Mouse (Mus musculus) megakaryocyte, embryonic 14.5 days (primary cell): ENCODE measurements at regions not wholly inside any gene's neighbourhood (a gene's known extent, or its start where the extent isn't known, plus 50 kb on each side); places are given as distances from the start of the nearest gene placed in this dataset.

Experiments
- H3K27me3 ChIP-seq: replicated peaks from 2 replicates; pipeline ENCODE3; 2012; ENCODE audit warnings: inconsistent platforms
- H3K36me3 ChIP-seq: replicated peaks from 2 replicates; pipeline ENCODE3; 2012; ENCODE audit warnings: low read length, inconsistent platforms, mixed read lengths
- H3K4me1 ChIP-seq: 2 replicates; pipeline ENCODE4 v1.6.1; 2012; ENCODE audit warnings: inconsistent platforms
- H3K4me3 ChIP-seq: replicated peaks from 2 replicates; pipeline ENCODE3; 2012; ENCODE audit warnings: moderate library complexity, mild to moderate bottlenecking, inconsistent platforms
- H3K9me3 ChIP-seq: 2 replicates; pipeline ENCODE4 v1.6.1; 2012; ENCODE audit warnings: inconsistent platforms
- FLI1 ChIP-seq: IDR thresholded peaks from 2 replicates; pipeline ENCODE4 v1.6.1; 2012; ENCODE audit warnings: low read length, inconsistent platforms, mixed read lengths
- GATA1 ChIP-seq: IDR thresholded peaks from 3 replicates; pipeline ENCODE4 v1.6.1; 2012; ENCODE audit warnings: mixed read lengths, low read length, inconsistent platforms, borderline replicate concordance

DNA sequence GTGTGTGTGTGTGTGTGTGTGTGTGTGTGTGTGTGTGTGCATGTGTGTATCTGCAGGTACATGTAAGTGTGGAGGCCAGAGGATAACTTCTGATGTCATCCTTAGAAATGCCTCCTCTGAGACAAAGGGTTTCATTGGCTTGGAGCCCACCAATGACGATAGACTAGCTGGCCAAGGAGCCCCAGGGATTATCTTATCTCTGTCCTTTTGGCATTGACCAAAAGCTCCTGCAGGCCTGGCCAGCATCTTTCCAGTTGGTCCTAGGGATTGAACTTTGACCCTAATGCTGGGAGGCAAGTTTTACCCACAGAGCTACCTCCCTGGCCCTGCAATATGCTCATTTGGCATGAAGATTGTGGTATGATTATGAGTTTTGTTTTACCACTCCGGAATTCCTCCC, 133.3 kb downstream of the Tmx1 start:
- Histone ChIP-seq H3K36me3 (no peaks in the 10 kb centered on the region), H3K27me3 (peaks cover 6% of the 10 kb centered on the region)
- TF ChIP-seq GATA1 (no peak), FLI1 (no peak)

DNA sequence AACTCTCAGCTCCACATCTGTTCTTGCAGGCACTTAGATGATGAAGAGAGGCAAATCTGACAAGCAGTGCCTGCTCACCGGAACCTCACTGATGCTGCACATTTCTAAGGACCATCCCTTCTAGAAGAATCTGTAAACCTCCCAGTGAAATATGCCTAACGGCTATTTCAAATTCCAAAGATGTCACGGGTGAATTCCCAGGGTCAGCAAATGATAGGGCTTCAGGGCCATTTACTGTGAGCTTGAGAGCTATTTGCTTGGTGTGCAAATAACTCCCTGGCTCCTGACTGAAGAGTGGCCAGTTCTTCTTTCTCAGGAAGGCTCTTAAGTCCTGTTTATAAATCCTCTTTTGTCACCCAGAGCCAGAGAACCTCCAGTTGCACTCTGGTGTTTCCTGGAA, 135.3 kb downstream of the Tmx1 start:
- peaks cover 6% of the 10 kb centered on the region for H3K27me3 ChIP-seq
- H3K36me3 ChIP-seq: no peaks in the 10 kb centered on the region
- no peak overlapping the region for H3K4me3 ChIP-seq
- no peak for TF ChIP-seq FLI1
- TF ChIP-seq GATA1: no peak
- no peaks in the 10 kb centered on the region for H3K9me3 ChIP-seq
- no peaks in the 10 kb centered on the region for H3K4me1 ChIP-seq

More for the DNA sequence above, 133.3 kb downstream of the Tmx1 start:
- Histone ChIP-seq H3K4me3 (no peak overlapping the region), H3K4me1 (no peaks in the 10 kb centered on the region), H3K9me3 (peaks cover 4% of the 10 kb centered on the region)

DNA sequence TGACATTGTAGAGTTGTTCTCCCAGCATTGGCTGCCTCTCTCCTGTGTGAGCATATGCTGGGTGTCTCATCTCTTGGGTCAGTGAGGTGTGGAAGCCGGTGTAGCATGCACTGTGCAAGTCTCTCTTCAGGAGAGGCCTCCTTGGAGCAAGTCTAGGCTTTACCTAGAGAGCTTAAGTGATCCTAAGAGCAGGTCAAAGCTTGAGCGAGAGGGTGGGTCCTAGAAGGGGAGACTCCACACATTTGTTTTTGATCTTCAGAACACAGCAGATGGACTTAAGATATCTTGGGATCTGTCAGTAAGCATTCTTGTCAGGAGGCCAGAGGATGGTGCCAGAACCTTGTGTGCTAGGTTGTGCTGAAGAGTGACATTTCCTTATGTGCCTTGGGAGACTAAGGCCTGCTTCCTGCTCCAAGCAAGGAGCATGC, 136.4 kb downstream of the Tmx1 start:
- Histone ChIP-seq H3K4me1 (no peaks in the 10 kb centered on the region), H3K27me3 (peaks cover 6% of the 10 kb centered on the region), H3K9me3 (no peaks in the 10 kb centered on the region), H3K4me3 (no peak overlapping the region), H3K36me3 (no peaks in the 10 kb centered on the region)
- TF ChIP-seq FLI1: no peak

DNA sequence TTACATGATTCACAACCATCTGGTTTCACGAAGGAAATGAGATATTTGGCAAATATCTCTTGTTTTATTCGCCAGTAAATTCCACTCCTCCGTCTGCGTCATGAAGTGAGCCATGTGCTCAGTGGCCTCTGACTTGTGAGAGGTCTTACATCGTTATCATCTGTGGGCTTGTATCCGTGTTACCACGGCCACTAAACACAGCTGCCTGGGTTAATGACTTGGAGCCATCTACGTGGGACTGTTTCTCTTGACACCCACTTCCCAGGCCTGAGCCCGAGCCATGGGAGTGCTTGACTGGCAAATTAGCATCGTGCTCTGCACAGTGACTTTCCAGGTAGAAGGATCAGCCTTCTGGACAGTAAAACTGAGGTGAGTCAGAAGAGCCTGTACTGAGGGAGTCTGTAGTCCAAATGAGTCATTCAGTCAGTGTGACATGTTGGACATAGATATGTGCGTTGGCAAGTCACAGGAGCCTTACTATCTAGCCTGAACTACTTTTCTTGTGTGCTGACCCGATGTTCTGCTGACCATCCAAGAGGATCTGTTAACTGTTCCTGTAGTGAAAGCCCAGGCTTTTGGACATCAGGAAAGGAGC, 137.7 kb downstream of the Tmx1 start:
- Histone ChIP-seq H3K4me1 (no peaks in the 10 kb centered on the region), H3K9me3 (no peaks in the 10 kb centered on the region), H3K27me3 (peaks cover 9% of the 10 kb centered on the region), H3K36me3 (no peaks in the 10 kb centered on the region), H3K4me3 (no peak overlapping the region)
- TF ChIP-seq GATA1 (no peak), FLI1 (no peak)

DNA sequence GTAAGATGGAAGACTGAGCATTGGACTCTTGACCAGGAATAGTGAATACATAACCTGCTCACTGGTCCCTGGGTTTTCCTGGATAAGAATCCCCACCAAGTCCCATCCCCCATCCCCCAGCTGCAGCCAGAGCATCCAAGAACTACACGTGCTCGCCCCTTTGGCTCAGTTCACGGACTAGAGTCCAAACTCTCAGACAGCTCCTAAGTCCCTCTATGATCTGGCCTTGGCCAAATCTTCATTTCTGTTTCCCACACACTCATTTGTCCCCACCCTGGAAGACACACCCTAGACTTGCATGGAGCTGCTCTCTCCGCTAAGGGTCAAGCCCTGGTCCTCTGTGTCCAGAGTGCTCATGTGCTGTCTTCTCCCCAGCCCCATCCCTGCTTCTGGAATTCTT, 139.9 kb downstream of the Tmx1 start:
- H3K4me1 ChIP-seq: no peaks in the 10 kb centered on the region
- peaks cover 9% of the 10 kb centered on the region for H3K27me3 ChIP-seq
- H3K4me3 ChIP-seq: no peak overlapping the region
- TF ChIP-seq GATA1 (no peak), FLI1 (no peak)
- no peaks in the 10 kb centered on the region for H3K36me3 ChIP-seq
- H3K9me3 ChIP-seq: no peaks in the 10 kb centered on the region

DNA sequence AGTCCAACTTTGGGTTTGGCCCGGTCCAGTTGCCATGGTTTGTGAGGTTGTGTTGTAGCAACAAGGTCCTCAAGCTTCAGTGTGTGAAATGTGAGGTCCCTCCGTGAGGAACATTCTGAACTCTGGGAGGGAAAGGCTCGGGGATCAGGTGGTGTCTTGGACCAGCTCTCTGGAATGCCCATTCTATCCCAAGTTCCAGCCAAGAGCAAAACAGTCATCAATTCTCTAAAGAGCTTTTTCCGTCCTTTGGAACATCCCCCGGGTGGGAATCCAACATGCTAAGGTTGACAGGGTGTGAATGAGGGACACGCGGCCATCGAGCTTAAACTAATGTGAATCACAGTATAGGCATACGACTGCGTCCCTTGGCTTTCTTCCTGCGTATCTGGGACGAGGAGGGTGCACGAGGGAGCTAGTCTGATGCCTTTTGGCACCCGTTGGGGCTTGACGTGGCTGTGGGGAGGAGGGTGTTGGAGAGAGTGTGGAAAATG, 145.4 kb downstream of the Tmx1 start:
- H3K36me3 ChIP-seq: no peaks in the 10 kb centered on the region
- peaks cover 15% of the 10 kb centered on the region for H3K9me3 ChIP-seq
- peaks cover 6% of the 10 kb centered on the region for H3K27me3 ChIP-seq
- no peak for TF ChIP-seq GATA1
- TF ChIP-seq FLI1: no peak
- no peaks in the 10 kb centered on the region for H3K4me1 ChIP-seq
- no peak overlapping the region for H3K4me3 ChIP-seq

DNA sequence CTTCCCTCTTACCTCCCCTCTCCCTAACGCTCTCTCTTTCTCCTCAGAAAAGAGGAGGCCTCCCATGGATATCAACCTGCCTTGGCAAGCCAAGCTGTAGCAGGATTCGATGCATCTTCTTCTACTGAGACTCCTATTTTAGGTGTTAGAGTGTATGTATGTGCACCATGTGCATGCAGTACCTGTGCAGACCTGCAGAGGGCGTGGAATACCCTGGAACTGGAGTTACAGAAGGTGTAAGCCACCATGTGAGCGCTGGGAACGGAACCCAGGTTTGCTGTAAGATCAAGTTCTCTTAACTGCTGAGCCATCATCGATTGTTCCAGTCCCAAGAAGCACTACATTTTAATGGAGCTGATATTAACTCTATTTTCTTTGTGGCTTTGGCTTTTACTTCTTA, 146.8 kb downstream of the Tmx1 start:
- Histone ChIP-seq H3K27me3 (peaks cover 4% of the 10 kb centered on the region), H3K4me1 (no peaks in the 10 kb centered on the region), H3K9me3 (peaks cover 15% of the 10 kb centered on the region), H3K4me3 (no peak overlapping the region), H3K36me3 (no peaks in the 10 kb centered on the region)
- TF ChIP-seq FLI1 (no peak), GATA1 (no peak)

DNA sequence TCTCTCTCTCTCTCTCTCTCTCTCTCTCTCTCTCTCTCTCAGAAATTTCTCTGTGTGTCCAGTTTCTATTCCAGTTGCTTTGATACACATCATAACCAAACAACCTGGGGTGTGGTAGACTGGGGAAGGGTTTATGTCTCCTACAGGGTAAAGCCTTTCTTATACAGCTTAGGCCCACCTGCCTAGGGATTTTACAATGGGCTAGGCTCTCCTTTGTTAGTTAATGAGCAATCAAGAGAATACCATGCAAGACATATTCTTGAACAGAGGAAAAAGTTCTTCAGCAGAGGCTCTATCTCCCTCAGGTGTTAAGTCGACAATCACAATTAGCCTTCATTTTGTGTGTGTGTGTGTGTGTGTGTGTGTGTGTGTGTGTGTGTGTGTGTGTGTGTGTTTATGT, 151.0 kb downstream of the Tmx1 start:
- Histone ChIP-seq H3K9me3 (peaks cover 8% of the 10 kb centered on the region), H3K36me3 (no peaks in the 10 kb centered on the region), H3K4me3 (no peak overlapping the region), H3K27me3 (no peaks in the 10 kb centered on the region), H3K4me1 (peaks cover 6% of the 10 kb centered on the region)
- TF ChIP-seq GATA1 (no peak), FLI1 (no peak)

DNA sequence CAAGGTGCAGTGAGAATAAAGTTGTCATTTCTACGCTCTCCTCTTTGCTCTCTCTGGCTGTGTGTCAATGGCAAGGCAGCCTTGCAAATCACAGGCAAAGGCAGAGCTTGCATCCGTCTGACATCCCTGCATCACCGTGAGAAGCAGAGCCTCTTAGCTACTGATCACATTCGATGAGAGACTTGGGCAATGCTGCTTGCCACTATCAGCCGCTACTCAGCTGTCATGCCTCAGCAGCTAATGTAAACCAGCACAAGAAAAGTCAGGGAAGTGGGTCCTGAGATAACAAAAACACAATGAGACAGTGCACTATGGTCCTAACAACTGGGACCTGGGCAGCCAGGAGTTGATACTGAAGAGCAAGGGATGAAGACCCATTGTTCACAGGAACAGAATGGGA, 155.8 kb downstream of the Tmx1 start:
- peaks cover 9% of the 10 kb centered on the region for H3K9me3 ChIP-seq
- no peaks in the 10 kb centered on the region for H3K36me3 ChIP-seq
- TF ChIP-seq GATA1 (no peak), FLI1 (no peak)
- peaks cover 3% of the 10 kb centered on the region for H3K27me3 ChIP-seq
- no peak overlapping the region for H3K4me3 ChIP-seq
- H3K4me1 ChIP-seq: peaks cover 7% of the 10 kb centered on the region

DNA sequence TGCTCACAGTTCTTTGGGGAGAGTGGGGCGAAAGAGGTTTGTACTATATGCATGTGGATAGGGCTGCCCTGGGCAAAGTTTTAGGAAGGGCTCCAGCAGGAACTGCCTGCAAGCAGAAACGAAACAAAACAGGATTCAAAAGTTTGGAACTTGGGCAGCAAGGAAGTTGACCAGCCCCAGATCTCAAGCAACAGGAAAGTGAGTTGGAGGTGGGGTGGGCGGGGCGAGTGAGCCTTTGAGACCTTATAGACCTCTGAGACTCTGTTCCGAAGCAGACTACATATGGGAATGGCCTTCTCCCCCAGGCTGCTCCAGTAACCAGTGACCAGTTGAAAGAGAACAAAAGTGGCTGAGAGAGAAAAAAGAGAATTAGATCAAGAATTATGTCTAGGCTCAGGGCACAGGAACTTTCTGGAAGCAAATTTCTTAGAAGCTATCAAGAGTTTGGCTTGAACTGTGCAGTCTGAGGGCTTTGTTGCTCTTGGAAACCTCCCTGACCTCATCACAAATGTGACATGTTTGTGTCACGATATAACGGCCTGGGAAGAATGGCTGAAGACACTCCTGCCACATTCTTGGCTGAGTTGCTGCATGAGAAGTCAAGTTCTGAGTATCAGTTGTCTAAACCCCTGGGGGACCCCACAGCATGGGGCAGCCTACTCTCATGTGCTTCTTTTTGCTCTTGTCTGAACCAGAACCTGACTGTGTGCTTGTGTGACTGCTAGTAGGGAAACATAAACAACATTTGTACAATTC, 156.4 kb downstream of the Tmx1 start:
- Histone ChIP-seq H3K4me3 (no peak overlapping the region), H3K36me3 (no peaks in the 10 kb centered on the region), H3K4me1 (peaks cover 9% of the 10 kb centered on the region), H3K27me3 (peaks cover 3% of the 10 kb centered on the region), H3K9me3 (peaks cover 9% of the 10 kb centered on the region)
- TF ChIP-seq GATA1: no peak
- no peak for TF ChIP-seq FLI1

DNA sequence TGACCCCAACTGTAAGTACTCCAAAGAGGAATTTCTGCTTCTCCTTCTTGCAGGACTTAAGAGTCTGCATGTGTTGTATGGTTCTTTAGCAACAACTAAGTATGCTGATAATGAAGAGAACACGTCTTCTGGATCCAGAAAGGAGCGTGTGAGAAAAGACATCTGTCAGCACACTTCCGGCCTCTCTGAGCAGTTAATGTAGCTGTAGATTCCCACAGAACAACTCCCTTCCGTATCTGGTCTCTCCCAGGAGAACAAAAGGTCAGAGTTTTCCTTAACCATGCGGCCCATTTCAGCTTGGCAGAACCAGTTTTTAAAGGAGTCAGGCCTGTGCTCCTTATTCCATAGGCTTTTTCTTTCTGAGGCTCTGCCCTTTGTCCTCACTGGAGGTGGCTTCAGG, 159.0 kb downstream of the Tmx1 start:
- Histone ChIP-seq H3K4me1 (peaks cover 20% of the 10 kb centered on the region), H3K9me3 (peaks cover 9% of the 10 kb centered on the region), H3K27me3 (peaks cover 3% of the 10 kb centered on the region), H3K36me3 (no peaks in the 10 kb centered on the region), H3K4me3 (no peak overlapping the region)
- no peak for TF ChIP-seq GATA1
- no peak for TF ChIP-seq FLI1
